Mouse (Mus musculus) brain, embryonic 18.5 days (tissue): ENCODE measurements around the gene Chrna5.

Source experiments
- DNase-seq: peaks from one replicate; pipeline ENCODE4 v3.0.0-alpha.2; 2012; ENCODE audit warnings: low read depth, low spot score

Gene Chrna5

DNA sequence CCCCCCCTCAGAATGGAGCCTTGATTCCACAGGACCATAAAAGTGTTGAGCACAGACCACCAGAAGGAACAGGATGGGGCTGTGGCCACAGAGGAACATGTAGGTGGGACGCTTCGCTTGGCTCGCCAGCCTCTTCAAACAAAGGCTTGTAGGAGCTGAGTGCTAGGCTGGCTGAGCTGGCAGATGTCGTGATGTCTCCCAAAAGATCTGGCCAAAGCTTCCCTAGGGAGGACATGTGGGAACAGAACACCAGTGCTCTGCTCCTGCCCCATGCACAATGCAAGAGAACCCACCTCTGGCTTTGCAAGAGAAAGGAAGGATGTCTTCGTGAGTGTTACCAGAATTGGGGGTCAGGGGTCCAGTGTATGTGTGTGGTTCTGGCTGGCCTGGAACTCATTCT lies 42.6 kb downstream of the Chrna5 start:
- no peak for DNase-seq

DNA sequence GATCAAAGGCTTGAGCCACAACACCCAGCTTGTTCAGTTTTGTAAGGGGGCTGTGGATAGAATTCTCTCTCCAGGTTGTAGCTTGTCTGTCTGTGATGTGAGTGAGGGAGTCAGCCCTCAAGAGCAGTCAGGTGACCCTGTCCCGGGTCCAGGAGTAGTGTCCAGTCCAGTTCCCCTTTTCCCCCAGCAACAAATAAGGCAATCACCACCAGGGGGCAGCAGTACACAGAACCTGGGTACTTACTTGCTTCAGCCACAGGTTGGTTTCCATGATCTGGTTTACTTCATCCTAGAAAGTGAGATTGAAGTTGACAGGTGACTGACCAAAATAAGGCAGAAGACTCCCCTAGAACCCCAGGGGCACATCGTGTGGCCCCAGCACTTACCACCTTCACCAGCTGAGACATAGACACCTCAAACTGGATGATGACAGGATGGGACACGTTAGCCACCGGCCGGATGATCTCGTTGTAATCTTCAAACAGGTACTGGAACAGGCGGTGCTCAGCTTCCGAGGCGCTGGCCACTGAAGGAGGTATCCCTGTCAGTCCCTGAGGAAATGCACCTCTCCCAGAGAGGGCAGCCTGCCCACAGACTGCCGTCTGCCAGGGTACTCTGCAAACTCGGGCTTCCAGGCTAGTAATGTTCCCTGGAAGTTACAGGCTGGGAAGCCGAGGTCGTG lies 43.4 kb downstream of the Chrna5 start:
- no peak for DNase-seq

DNA sequence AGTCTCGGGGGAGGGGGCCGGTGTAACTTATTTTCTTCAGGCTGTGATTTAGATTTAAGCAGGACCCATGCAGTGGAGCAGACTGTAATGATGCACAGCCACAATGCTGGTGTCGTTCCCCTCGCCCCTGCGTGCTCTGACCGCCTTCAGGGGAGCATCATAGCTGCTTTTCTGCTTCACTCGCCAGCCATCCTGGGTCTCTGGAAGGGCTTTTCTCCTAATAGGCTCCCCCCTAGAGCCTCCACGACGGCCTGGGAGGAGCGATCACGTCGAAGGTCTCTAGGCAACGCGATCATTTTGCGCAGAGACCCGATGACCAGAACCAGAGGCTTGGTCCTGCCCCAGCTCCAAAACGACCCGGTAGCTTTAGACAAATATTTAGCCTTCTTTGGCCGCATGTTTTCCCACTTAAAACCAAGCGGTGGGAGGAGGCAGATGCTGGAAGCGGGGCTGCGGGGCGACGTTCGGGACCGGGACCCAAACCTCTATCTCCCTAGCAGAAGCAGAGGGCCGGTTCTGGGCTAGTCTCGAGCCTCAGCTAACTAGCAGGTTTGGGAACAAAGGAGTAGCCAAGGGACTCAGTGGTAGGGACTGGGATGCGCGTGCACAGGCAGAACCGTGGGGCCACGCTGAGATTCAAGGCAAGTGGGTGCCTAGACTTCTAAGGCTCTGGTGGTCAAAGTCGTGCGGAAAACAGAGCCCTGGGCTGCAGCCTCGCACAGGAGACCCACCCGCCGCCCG lies 45.0 kb downstream of the Chrna5 start:
- DNase-seq: no peak

DNA sequence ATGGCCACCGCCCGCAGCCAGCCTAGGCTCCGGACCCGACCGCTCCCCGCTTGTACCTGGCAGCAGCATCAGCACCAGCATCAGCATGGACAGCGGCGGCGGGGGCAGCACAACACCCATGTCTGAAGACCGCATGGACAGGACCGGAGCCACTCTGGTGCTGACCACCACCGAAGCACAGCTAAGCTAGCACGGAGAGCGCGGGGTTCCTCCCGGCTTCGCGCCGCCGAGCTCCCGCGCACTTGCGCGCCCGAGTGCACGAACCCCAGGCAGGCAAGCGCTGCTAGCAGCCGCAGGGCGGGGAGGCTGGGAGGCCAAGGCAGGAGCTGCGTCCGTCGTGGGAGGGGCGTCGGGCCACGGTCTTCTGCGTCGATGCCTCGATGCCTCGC lies 45.6 kb downstream of the Chrna5 start, which contains the start of gene Chrna3:
Gene Chrna3 (minus strand): TSS at position 288 of the 389 bp plus-strand sequence.
- DNase-seq: no peak

DNA sequence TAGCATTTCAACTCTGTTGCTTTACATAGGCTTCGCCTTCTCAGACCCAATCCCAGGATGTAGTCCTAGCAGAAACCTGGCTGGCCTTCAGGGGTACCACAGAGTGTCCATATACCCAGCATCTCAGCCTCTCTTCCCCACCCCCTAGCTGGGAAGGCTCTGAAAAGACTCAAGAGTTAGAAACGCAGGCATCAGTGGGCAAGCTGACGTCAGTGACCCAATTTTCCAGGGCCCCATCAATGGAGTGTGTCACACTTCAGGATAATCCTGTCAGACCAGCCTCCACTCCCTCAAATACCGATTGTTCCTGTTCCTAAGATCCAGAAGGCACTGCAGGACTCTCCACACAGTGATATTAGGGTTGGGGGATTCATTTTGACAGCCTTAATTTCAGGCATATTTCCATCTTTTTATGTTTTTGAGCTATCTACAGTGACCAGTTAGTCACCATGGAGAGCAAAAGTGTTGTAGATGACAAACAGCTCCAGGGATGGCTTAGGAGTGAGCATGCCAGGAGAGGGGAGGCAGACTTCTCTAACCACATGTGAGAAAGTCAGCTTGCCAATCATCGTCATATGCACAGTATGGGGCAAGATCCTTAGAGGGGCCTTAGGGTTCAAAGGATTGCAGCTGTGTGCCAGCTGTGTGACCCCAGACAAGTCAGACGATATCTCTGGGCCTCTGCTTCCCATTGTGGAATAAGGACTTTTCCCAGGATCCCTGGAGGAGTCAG lies 50.9 kb downstream of the Chrna5 start:
- no peak for DNase-seq

DNA sequence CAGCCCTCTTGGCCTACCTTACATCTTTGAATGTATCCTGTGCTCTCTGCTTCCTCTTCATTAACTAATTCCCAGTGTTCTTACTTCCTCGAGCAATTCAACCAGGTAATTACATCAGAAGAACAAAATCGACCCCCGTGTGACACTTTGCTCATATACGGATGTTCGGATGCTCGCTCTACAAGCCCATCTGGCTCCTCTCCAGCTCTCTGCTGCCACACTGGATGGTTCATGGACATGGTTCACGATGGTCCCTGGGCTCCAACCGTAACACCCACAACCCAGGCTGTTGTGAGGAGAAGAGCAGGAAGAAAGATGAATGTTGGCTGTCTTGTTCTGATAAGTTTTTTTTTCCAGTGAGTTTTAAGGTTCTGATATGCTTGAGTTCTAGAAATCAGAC lies 58.3 kb downstream of the Chrna5 start:
- no peak for DNase-seq

DNA sequence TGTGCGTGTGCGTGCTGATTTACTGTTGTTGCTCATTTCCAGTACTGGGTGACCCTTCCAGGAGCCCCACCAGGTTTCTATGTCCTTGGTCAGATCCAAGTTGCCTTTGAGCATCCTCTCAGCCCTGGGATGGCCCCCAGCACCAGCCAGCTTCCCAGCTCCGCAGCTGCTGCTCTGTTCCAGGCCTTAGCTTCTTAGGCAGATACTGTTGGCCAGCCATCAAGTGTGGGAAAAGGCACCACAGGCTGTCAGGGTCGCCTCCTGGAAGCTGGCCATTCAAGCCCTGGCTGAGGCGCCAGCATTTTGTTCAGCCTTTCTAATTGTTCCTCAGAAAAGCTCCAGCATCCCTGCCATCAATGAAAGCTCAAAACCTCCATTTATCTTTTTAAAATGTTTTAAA lies 59.3 kb downstream of the Chrna5 start:
- DNase-seq: no peak

DNA sequence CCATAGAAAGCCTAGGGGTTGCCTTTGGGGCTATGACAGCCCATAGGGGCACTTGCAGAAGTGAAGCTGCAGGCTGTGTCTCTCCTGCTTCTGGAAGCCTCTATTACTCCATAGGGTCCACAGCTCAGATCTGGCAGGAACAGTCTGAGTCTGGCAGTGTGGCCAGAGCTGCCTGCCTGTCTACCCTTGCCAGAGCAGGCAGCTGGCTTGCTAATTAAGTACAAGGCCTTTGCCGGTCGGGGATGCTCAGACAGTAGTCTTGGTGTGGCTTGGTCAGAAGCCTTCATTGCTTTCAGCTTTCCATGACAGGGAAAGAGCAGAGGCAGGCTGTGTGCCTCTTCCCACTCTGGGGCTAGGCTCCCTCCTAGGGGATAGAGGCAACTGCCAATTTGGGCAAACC lies 60.7 kb downstream of the Chrna5 start:
- DNase-seq: no peak

DNA sequence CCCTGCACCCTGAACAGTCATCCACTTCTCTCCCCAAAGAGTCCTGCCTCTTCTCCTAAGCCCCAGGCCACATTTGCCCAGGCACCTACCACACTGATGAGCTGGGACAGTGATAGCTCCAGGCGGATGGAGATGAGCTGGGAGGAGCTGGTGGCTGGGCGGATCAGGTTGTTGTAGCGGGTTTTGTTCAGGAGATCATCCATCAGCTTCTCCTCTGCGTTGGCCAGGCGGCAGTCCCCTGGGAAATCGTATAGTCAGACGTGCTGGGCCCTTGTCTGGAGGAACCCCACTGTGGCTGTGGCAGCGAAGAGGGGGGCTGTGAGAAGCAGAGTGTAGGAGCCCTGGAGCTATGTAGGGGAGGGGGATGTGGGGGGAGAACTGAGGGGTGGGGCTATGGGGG lies 63.0 kb downstream of the Chrna5 start:
- no peak for DNase-seq

DNA sequence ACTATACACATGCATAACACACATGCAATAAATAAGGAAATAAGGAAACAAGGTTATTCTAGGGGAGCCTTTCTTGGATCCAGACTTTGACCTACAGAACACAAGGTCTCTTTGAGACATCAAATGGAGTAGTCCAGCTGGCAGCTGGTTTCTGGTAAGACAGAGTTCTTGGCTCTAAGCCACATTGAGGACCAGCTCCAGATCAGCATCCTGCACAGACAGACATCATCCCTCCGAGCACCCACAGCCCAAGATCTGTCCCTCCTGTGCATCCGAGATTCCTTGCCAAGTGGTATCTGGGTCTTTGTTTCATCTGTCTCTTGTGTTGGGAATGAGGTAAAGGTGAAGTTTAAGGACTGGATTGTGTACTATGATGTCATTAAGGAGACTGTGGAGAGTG lies 64.3 kb downstream of the Chrna5 start:
- no peak for DNase-seq

DNA sequence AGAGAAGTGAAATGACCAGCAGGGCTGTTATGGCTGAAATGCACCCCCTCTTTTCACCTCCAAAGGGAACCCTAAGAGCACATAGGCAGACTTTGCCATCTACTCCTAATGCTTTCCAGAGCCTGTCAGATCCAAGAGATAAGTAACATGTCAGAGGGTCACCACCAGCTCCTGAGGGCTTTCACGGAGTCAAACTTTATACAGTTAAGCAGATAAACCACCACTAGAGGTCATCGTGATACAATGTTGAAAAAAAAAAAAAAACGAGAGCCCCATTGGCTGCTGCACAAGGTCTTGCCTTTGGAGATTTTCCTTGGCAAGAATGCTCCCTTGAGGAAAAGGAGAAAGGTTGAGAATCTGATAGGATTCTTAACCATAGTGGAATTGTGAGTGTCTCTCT lies 66.1 kb downstream of the Chrna5 start:
- DNase-seq: no peak

DNA sequence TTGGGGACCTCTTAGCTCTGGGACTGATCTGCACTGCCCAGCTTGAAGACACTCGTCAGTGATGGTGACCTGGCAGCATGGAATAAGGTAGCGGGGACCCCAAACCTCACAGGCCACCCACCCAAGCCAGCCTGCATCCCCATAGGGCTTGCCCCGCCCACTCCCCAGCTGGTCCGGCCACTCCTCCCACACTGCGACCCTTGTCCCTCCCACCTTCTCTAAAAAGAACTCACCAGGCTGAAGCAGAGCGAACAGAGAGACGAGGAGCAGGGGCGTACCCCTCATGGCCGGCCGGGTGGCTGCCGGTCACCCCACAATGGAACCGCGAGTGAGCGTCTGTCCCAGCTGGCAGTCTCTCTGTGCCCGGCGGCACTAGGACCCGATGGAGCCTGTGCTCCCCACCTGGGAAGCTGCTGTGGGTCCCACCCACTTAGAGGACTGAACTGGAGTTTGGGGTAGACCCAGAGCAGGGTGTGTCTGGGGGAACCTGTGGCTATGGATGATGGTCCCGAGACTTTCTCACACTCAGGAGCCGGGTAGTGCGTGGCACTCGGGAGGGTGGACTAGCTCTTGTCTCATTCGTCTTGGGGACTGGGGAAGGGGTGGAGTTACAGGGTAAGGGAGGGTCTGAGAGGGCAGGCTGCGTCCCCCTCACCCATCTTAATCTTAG lies 67.7 kb downstream of the Chrna5 start, which contains the start of gene Chrnb4:
Gene Chrnb4 (minus strand): TSS at position 569 of the 670 bp plus-strand sequence.
- no peak for DNase-seq

DNA sequence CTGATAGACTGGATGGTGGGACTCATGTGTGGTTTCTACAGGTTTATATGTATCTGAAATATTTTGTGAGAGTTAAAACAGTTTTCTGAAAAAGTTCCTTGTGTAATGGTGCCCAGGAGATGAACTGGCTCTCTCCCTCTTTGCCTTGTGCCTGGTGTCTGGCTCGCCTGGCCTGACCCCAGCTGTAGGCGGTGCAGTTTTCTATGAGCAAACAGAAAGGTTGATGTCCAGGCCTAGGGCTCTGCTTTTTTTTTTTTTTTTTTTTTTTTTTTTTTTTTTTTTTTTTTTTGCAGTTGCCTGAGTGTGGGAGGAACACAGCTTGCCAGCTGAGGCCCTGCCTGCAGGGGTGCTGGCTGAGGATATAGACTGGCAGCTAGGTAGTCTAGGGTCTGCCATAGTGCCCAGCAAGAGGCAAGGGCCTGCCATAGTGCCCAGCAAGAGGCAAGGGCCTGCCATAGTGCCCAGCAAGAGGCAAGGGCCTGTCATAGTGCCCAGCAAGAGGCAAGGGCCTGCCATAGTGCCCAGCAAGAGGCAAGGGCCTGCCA lies 74.8 kb downstream of the Chrna5 start:
- no peak for DNase-seq
